Mouse (Mus musculus): ENCODE results near the gene Uqcc1. TPM values are rescaled to one million over a fixed set of nuclear protein-coding genes. Genes with fewer than 3 reads are reported as not detected.
A peak's percentile ranks its signal among the peaks of the same experiment; 100 is the strongest.
"Not testable (repeated sequence)": the region's sequence is repeated elsewhere in the genome, so short reads cannot be mapped to it uniquely, and the experiment has no call there.

Uqcc1 gene
- polyA plus RNA-seq, 1 experiment from 2014 or later = 72.7 TPM

GRCm38 (mm10) chr2:155941697-155942442 is 11.8 kb upstream of the Uqcc1 start:
- Histone ChIP-seq H3K36me3 (replicated peaks; ENCODE audit: control insufficient read depth, insufficient read depth) (no peaks in the 10 kb centered on the region), H3K9ac (no peak overlapping the region), H3K4me3 (replicated peaks; ENCODE audit: low read length) (no peak overlapping the region), H3K9me3 (ENCODE audit: control insufficient read depth, low read length) (no peaks in the 10 kb centered on the region), H3K4me2 (replicated peaks) (no peak overlapping the region), H3K4me1 (replicated peaks; ENCODE audit: control insufficient read depth, insufficient read depth, low read length) (0 out of 2 replicates have a peak, but pooled peaks cover 7% of the 10 kb centered on the region), H3K27me3 (ENCODE audit: control insufficient read depth, insufficient read depth, low read length) (no peaks in the 10 kb centered on the region), H3K27ac (no peak overlapping the region)
- whole genome bisulfite sequencing = 91% methylated on average over 40 of the region's 40 CpGs
- ATAC-seq (ENCODE audit: low FRiP score) = no peak
- no peak for DNase-seq (ENCODE audit: low spot score)

- no peak within 1 kb of the TSS for H3K9ac ChIP-seq
- H3K36me3 ChIP-seq (replicated peaks; ENCODE audit: control insufficient read depth, insufficient read depth) = no peaks in the 10 kb centered on the region
- no peak within 1 kb of the TSS for H3K4me2 ChIP-seq (replicated peaks)
- H3K4me1 ChIP-seq (replicated peaks; ENCODE audit: control insufficient read depth, insufficient read depth, low read length) = 0 out of 2 replicates have a peak, but pooled peaks cover 7% of the 10 kb centered on the region
- 82% methylated on average over 3 of the region's 3 CpGs for WGBS
- H3K27ac ChIP-seq = no peak within 1 kb of the TSS
- no peaks in the 10 kb centered on the region for H3K27me3 ChIP-seq (ENCODE audit: control insufficient read depth, insufficient read depth, low read length)
- DNase-seq (ENCODE audit: low spot score) (no peak), ATAC-seq (ENCODE audit: low FRiP score) (no peak)
- H3K4me3 ChIP-seq (replicated peaks; ENCODE audit: low read length) = no peak within 1 kb of the TSS
- H3K9me3 ChIP-seq (ENCODE audit: control insufficient read depth, low read length) = no peaks in the 10 kb centered on the region
Measured at GRCm38 (mm10) chr2:155940681-155941080, 10.6 kb upstream of the Uqcc1 start, which contains the start of gene Gm15557. Gm15557 (plus strand) TSS chr2:155940728.

GRCm38 (mm10) chr2:155939897-155940529 is 9.9 kb upstream of the Uqcc1 start:
- Histone ChIP-seq H3K9me3 (ENCODE audit: control insufficient read depth, low read length) (no peaks in the 10 kb centered on the region), H3K27me3 (ENCODE audit: control insufficient read depth, insufficient read depth, low read length) (no peaks in the 10 kb centered on the region), H3K4me3 (replicated peaks; ENCODE audit: low read length) (no peak overlapping the region), H3K4me2 (replicated peaks) (no peak overlapping the region), H3K4me1 (replicated peaks; ENCODE audit: control insufficient read depth, insufficient read depth, low read length) (0 out of 2 replicates have a peak, but pooled peaks cover 7% of the 10 kb centered on the region), H3K9ac (no peak overlapping the region), H3K27ac (no peak overlapping the region), H3K36me3 (replicated peaks; ENCODE audit: control insufficient read depth, insufficient read depth) (no peaks in the 10 kb centered on the region)
- ATAC-seq (ENCODE audit: low FRiP score) (no peak), DNase-seq (ENCODE audit: low spot score) (no peak)
- WGBS = 80% methylated on average over 7 of the region's 7 CpGs

DNA sequence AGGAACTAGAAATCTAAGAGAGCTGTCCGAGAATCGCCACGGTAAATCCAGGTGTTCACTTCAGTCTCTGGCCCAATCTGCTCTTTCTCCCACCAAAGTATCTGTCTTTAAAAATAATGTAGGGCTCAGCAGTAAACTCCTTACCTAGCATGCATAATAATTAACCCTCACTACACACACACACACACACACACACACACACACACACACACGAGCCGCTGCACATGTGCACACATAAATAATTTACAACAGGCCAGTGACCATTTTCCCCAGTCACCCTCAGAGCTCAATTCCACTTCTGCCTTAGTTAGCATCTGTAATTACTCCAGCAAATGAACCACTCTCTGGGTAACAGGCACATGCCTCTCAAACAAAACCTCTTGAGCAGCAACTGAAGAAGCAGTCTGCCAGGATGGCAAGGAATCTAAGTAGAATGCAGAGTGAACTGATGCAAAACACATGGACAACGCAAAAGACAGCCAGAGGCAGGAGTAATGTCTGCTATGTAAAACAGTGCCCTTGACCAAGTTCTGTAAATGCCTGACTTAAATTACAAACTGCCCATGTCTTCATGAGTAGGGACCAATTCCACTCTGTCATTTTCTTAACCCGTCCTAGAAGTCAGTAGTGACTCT is 1.3 kb downstream of the Uqcc1 start:
- Histone ChIP-seq H3K27ac (no peak overlapping the region), H3K9ac (no peak overlapping the region)
- WGBS = 76% methylated on average over 7 of the region's 7 CpGs

DNA sequence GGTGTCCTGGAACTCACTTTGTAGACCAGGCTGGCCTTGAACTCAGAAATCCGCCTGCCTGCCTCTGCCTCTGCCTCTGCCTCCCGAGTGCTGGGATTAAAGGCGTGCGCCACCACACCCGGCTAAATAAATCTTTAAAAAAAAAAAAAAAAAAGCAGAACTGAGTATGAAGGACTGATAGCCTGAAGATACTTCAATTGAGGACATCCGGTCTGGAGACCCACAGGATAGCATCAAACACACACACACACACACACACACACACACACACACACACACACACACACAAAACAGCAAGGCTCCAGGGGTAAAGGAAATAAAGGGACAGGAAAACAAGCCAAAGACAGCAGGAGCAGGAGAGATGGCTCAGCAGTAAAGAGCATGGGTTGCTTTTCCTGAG is 4.9 kb downstream of the Uqcc1 start:
- H3K27me3 ChIP-seq (ENCODE audit: control insufficient read depth, insufficient read depth, low read length); H3K4me2 ChIP-seq (replicated peaks); H3K9ac ChIP-seq; H3K9me3 ChIP-seq (ENCODE audit: control insufficient read depth, low read length); ATAC-seq (ENCODE audit: low FRiP score); H3K4me3 ChIP-seq (replicated peaks; ENCODE audit: low read length); DNase-seq (ENCODE audit: low spot score); H3K27ac ChIP-seq: not testable (repeated sequence)
- 95% methylated on average over 6 of the region's 6 CpGs for WGBS
- Histone ChIP-seq H3K36me3 (replicated peaks; ENCODE audit: control insufficient read depth, insufficient read depth) (0 out of 2 replicates have a peak, but pooled peaks cover 15% of the 10 kb centered on the region), H3K4me1 (replicated peaks; ENCODE audit: control insufficient read depth, insufficient read depth, low read length) (peaks cover 10% of the 10 kb centered on the region)

More for the DNA sequence above, 1.3 kb downstream of the Uqcc1 start:
- Histone ChIP-seq H3K27me3 (ENCODE audit: control insufficient read depth, insufficient read depth, low read length) (no peaks in the 10 kb centered on the region), H3K4me3 (replicated peaks; ENCODE audit: low read length) (peak overlapping the region; percentile 68), H3K36me3 (replicated peaks; ENCODE audit: control insufficient read depth, insufficient read depth) (0 out of 2 replicates have a peak, but pooled peaks cover 7% of the 10 kb centered on the region), H3K9me3 (ENCODE audit: control insufficient read depth, low read length) (no peaks in the 10 kb centered on the region), H3K4me2 (replicated peaks) (peak overlapping the region; percentile 88), H3K4me1 (replicated peaks; ENCODE audit: control insufficient read depth, insufficient read depth, low read length) (peaks cover 15% of the 10 kb centered on the region)
- no peak for ATAC-seq (ENCODE audit: low FRiP score)
- no peak for DNase-seq (ENCODE audit: low spot score)

DNA sequence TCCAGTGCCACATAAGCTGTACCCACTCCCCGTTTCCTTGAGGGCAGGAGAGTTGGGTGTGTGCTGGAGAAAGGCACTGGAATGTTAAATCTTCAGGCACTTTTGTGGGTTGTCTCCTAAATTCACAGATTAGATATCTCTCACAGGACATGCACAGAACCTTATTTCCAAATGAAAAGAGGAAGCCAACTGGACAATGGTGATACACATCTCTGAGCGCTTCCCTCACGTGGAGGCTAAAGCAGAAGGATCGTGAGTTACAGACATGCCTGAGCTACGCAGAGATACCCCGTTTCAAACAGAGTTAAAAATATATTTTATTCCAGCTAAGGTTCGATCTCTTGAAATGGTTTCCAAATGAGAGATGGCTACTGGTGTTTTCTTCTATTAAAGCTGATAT is 7.0 kb downstream of the Uqcc1 start:
- no peak for ATAC-seq (ENCODE audit: low FRiP score)
- Histone ChIP-seq H3K36me3 (replicated peaks; ENCODE audit: control insufficient read depth, insufficient read depth) (peaks cover 30% of the 10 kb centered on the region), H3K4me1 (replicated peaks; ENCODE audit: control insufficient read depth, insufficient read depth, low read length) (no peaks in the 10 kb centered on the region), H3K9ac (no peak overlapping the region), H3K4me2 (replicated peaks) (no peak overlapping the region), H3K4me3 (replicated peaks; ENCODE audit: low read length) (no peak overlapping the region), H3K27ac (no peak overlapping the region), H3K9me3 (ENCODE audit: control insufficient read depth, low read length) (no peaks in the 10 kb centered on the region), H3K27me3 (ENCODE audit: control insufficient read depth, insufficient read depth, low read length) (no peaks in the 10 kb centered on the region)
- 95% methylated on average over 7 of the region's 7 CpGs for WGBS
- DNase-seq (ENCODE audit: low spot score) = no peak

GRCm38 (mm10) chr2:155914684-155915083 is 15.4 kb downstream of the Uqcc1 start:
- H3K36me3 ChIP-seq (replicated peaks; ENCODE audit: control insufficient read depth, insufficient read depth) = peaks cover 72% of the 10 kb centered on the region
- no peak overlapping the region for H3K9ac ChIP-seq
- H3K4me3 ChIP-seq (replicated peaks; ENCODE audit: low read length) = no peak overlapping the region
- H3K27ac ChIP-seq = no peak overlapping the region
- no peaks in the 10 kb centered on the region for H3K9me3 ChIP-seq (ENCODE audit: control insufficient read depth, low read length)
- 84% methylated on average over 6 of the region's 6 CpGs for WGBS
- DNase-seq (ENCODE audit: low spot score) = no peak
- H3K4me1 ChIP-seq (replicated peaks; ENCODE audit: control insufficient read depth, insufficient read depth, low read length) = no peaks in the 10 kb centered on the region
- H3K4me2 ChIP-seq (replicated peaks) = no peak overlapping the region
- no peaks in the 10 kb centered on the region for H3K27me3 ChIP-seq (ENCODE audit: control insufficient read depth, insufficient read depth, low read length)
- no peak for ATAC-seq (ENCODE audit: low FRiP score)

GRCm38 (mm10) chr2:155903632-155904008 is 26.5 kb downstream of the Uqcc1 start:
- no peak for ATAC-seq (ENCODE audit: low FRiP score)
- no peak for DNase-seq (ENCODE audit: low spot score)
- no peak overlapping the region for H3K9ac ChIP-seq
- H3K4me3 ChIP-seq (replicated peaks; ENCODE audit: low read length) = no peak overlapping the region
- 90% methylated on average over 6 of the region's 6 CpGs for WGBS
- H3K27ac ChIP-seq = no peak overlapping the region
- H3K27me3 ChIP-seq (ENCODE audit: control insufficient read depth, insufficient read depth, low read length) = no peaks in the 10 kb centered on the region
- H3K4me1 ChIP-seq (replicated peaks; ENCODE audit: control insufficient read depth, insufficient read depth, low read length) = no peaks in the 10 kb centered on the region
- H3K9me3 ChIP-seq (ENCODE audit: control insufficient read depth, low read length) = no peaks in the 10 kb centered on the region
- H3K36me3 ChIP-seq (replicated peaks; ENCODE audit: control insufficient read depth, insufficient read depth) = peaks cover 42% of the 10 kb centered on the region
- no peak overlapping the region for H3K4me2 ChIP-seq (replicated peaks)

- no peak overlapping the region for H3K9ac ChIP-seq
- H3K27ac ChIP-seq = no peak overlapping the region
- no peak overlapping the region for H3K4me3 ChIP-seq (replicated peaks; ENCODE audit: low read length)
- H3K27me3 ChIP-seq (ENCODE audit: control insufficient read depth, insufficient read depth, low read length) = no peaks in the 10 kb centered on the region
- H3K36me3 ChIP-seq (replicated peaks; ENCODE audit: control insufficient read depth, insufficient read depth) = peaks cover 41% of the 10 kb centered on the region
- DNase-seq (ENCODE audit: low spot score) (no peak), ATAC-seq (ENCODE audit: low FRiP score) (no peak)
- no peaks in the 10 kb centered on the region for H3K4me1 ChIP-seq (replicated peaks; ENCODE audit: control insufficient read depth, insufficient read depth, low read length)
- WGBS = 89% methylated on average over 16 of the region's 16 CpGs
- no peaks in the 10 kb centered on the region for H3K9me3 ChIP-seq (ENCODE audit: control insufficient read depth, low read length)
- H3K4me2 ChIP-seq (replicated peaks) = no peak overlapping the region
Measured at GRCm38 (mm10) chr2:155902989-155903631, 27.0 kb downstream of the Uqcc1 start.

Measured in hindbrain, embryonic 14.5 days (tissue).